Mouse (Mus musculus): Measurements from ENCODE around the gene Paqr7. TPM values are rescaled to one million over a fixed set of nuclear protein-coding genes. Genes with fewer than 3 reads are reported as not detected.
A peak's percentile ranks its signal among the peaks of the same experiment; 100 is the strongest.

Paqr7 gene
- total and polyA plus RNA-seq, 3 experiments, result 0.43 to 2.7 (median 0.89) TPM

DNA sequence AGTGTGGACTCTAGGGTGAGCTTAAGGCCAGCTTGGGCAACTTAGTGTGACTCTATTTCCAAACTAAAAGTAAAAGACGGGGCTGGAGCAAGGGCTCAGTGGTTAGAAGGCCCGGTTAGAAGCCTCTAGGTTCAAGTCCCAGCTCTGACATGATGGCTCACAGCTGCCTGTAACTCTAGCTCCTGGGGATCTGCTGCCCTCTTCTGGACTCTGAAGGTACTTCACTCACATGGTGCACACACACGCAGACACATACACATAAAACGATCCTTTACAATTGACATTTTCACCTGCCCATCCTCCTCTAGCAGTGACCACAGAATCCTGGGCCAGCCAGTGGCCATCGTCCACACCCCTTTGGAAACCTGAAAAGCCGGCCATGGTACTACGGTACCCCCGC is 53.4 kb downstream of the Paqr7 start:
- dilution Hi-C loops (cut with MboI; ENCODE audit: extremely low pct_ligation_motif_present, extremely low pct_unique_long_range_greater_than_20kb, low sequenced_read_pairs), result no loop called here
- no peak overlapping the region for H3K9ac ChIP-seq (ENCODE audit: insufficient read depth, low read depth)
- H3K27me3 ChIP-seq (replicated peaks), result no peaks in the 10 kb centered on the region
- peaks cover 16% of the 10 kb centered on the region for H3K9me3 ChIP-seq (replicated peaks; ENCODE audit: low read length)
- in situ Hi-C loops (cut with MboI; ENCODE audit: low pct_ligation_motif_present, low pct_unique_long_range_greater_than_20kb, low sequenced_read_pairs), result loop anchor here (10.0 kb wide), 1 partner anchor 245 kb away; no protein-coding TSS in a partner anchor
- no peak overlapping the region for H3K4me2 ChIP-seq (ENCODE audit: insufficient read depth, low read depth, poor library complexity, severe bottlenecking)
- no peak for DNase-seq (ENCODE audit: extremely low read depth)
- H3K79me2 ChIP-seq (replicated peaks; ENCODE audit: control insufficient read depth, extremely low read depth, insufficient read depth, poor library complexity, severe bottlenecking), result no peaks in the 10 kb centered on the region
- no peaks in the 10 kb centered on the region for H3K36me3 ChIP-seq (replicated peaks in 1 of 2; ENCODE audit: control insufficient read depth in 1 of 2, insufficient read depth in 1 of 2, low read length in 1 of 2)
- H3K27ac ChIP-seq (ENCODE audit: insufficient read depth, low read depth), result no peak overlapping the region
- TF ChIP-seq NELFE (IDR thresholded peaks at IDR 0.05; ENCODE audit: low read depth, low read length) (no peak), CTCF (conservative IDR thresholded peaks at IDR 0.05 in 1 of 2, IDR thresholded peaks at IDR 0.05 in 1 of 2; ENCODE audit: low read depth in 2 of 2, low read length in 2 of 2) (0 out of 4 replicates have a peak, but pooled peaks of 1 of the 2 experiments have one; percentile 5), E2F4 (IDR thresholded peaks at IDR 0.05; ENCODE audit: insufficient replicate concordance, low read depth, low read length) (no peak), TCF12 (IDR thresholded peaks at IDR 0.05; ENCODE audit: low read depth, low read length) (no peak), POLR2AphosphoS2 (IDR thresholded peaks at IDR 0.05; ENCODE audit: low read depth, low read length) (no peak), TBP (conservative IDR thresholded peaks at IDR 0.05; ENCODE audit: low read depth, low read length) (no peak), ETS1 (conservative IDR thresholded peaks at IDR 0.05; ENCODE audit: low read depth, low read length) (no peak)
- peaks cover 0 to 8% of the 10 kb centered on the region in 2 experiments; a peak in 1 of 4 replicates for H3K4me1 ChIP-seq (ENCODE audit: control insufficient read depth in 1 of 2, insufficient read depth in 2 of 2)
- no peak overlapping the region for H3K4me3 ChIP-seq (replicated peaks in 1 of 3; ENCODE audit: low read depth in 2 of 3, low read length in 2 of 3, poor library complexity in 1 of 3)

DNA sequence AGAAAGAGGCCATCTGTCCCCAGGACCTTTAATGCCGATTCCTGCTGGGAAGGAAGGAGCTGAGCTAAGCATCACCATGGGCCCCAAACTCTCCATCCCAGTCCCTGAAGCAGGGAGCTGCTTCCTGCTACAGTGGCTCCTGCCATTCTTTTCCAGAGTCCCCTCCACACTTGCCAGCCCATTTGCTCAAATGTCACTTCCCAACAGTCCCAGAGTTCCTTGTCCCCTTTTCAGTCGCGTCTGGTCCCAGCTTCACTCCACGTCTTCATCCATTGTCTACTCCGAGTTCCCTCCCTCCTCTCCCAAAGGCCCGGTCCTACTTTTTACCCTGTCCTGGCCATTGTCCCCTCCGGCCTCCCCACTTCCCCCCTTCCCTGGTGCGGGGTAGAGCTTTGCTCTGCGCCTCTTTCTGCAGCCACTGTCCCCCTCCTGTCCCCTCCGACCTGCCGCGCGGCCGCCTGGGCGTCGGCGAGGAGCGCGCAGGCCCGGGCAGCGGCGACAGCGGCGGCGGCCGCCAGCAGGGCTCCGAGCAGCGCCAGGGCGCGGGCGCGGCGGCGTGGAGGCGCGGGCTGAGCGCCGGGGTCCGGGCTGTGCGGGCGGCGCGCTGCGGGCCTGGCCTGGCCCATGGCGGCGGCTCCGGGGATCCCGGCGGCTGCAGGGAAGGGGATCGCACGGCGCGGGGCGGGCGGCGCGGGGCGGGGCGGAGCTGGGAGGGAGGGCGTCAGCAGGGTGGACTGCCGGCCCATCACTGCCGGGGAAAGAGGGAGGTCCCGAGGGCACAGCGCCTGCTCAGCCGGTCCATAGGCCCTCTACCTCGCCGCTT is 55.2 kb downstream of the Paqr7 start, which contains the start of gene Selenon:
TSS of gene Selenon (minus strand) at position 673 of the 823 bp plus-strand sequence.
- H3K4me1 ChIP-seq (ENCODE audit: control insufficient read depth in 1 of 2, insufficient read depth in 2 of 2), result peaks cover 0 to 8% of the 10 kb centered on the region in 2 experiments; a peak in 1 of 4 replicates
- H3K36me3 ChIP-seq (replicated peaks in 1 of 2; ENCODE audit: control insufficient read depth in 1 of 2, insufficient read depth in 1 of 2, low read length in 1 of 2), result no peaks in the 10 kb centered on the region
- no peak within 1 kb of the TSS for H3K4me3 ChIP-seq (replicated peaks in 1 of 3; ENCODE audit: low read depth in 2 of 3, low read length in 2 of 3, poor library complexity in 1 of 3)
- H3K9ac ChIP-seq (ENCODE audit: insufficient read depth, low read depth), result no peak within 1 kb of the TSS
- in situ Hi-C loops (cut with MboI; ENCODE audit: low pct_ligation_motif_present, low pct_unique_long_range_greater_than_20kb, low sequenced_read_pairs), result no loop called here
- dilution Hi-C loops (cut with MboI; ENCODE audit: extremely low pct_ligation_motif_present, extremely low pct_unique_long_range_greater_than_20kb, low sequenced_read_pairs), result no loop called here
- no peaks in the 10 kb centered on the region for H3K79me2 ChIP-seq (replicated peaks; ENCODE audit: control insufficient read depth, extremely low read depth, insufficient read depth, poor library complexity, severe bottlenecking)
- peaks cover 16% of the 10 kb centered on the region for H3K9me3 ChIP-seq (replicated peaks; ENCODE audit: low read length)
- TF ChIP-seq RAD21 (IDR thresholded peaks at IDR 0.05; ENCODE audit: low read depth, low read length), result no peak
- no peak for TF ChIP-seq CTCF (conservative IDR thresholded peaks at IDR 0.05 in 1 of 2, IDR thresholded peaks at IDR 0.05 in 1 of 2; ENCODE audit: low read depth in 2 of 2, low read length in 2 of 2)
- no peak for TF ChIP-seq HCFC1 (IDR thresholded peaks at IDR 0.05; ENCODE audit: low read depth, low read length)
- no peak within 1 kb of the TSS for H3K4me2 ChIP-seq (ENCODE audit: insufficient read depth, low read depth, poor library complexity, severe bottlenecking)
- H3K27ac ChIP-seq (ENCODE audit: insufficient read depth, low read depth), result no peak within 1 kb of the TSS
- DNase-seq (ENCODE audit: extremely low read depth), result no peak
- H3K27me3 ChIP-seq (replicated peaks), result no peaks in the 10 kb centered on the region

DNA sequence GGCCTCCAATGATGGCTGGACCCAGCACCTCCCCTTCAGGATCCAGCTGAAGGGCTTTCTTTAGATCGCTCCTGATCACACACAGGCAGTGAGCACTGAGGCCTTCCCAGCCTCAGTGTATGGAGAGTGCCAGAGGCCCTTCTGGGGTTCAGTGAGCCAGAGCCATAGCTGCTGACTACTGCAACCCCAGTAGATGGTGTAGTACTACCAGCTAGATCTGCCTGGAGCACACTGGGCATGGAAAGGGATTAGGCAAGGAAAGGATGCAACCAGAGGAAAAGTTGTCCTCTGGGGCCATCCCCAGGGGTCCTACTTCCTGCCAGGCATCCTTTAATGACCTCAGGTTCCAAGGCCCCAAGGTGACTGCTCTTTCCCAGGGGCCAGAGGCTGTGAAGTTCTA is 57.1 kb downstream of the Paqr7 start:
- Histone ChIP-seq H3K4me1 (ENCODE audit: control insufficient read depth in 1 of 2, insufficient read depth in 2 of 2) (peaks cover 0 to 16% of the 10 kb centered on the region in 2 experiments; a peak in 2 of 4 replicates), H3K4me3 (replicated peaks in 1 of 3; ENCODE audit: low read depth in 2 of 3, low read length in 2 of 3, poor library complexity in 1 of 3) (no peak overlapping the region), H3K27me3 (replicated peaks) (no peaks in the 10 kb centered on the region), H3K36me3 (replicated peaks in 1 of 2; ENCODE audit: control insufficient read depth in 1 of 2, insufficient read depth in 1 of 2, low read length in 1 of 2) (no peaks in the 10 kb centered on the region), H3K9me3 (replicated peaks; ENCODE audit: low read length) (peaks cover 16% of the 10 kb centered on the region), H3K9ac (ENCODE audit: insufficient read depth, low read depth) (no peak overlapping the region), H3K27ac (ENCODE audit: insufficient read depth, low read depth) (no peak overlapping the region), H3K4me2 (ENCODE audit: insufficient read depth, low read depth, poor library complexity, severe bottlenecking) (no peak overlapping the region), H3K79me2 (replicated peaks; ENCODE audit: control insufficient read depth, extremely low read depth, insufficient read depth, poor library complexity, severe bottlenecking) (no peaks in the 10 kb centered on the region)
- dilution Hi-C loops (cut with MboI; ENCODE audit: extremely low pct_ligation_motif_present, extremely low pct_unique_long_range_greater_than_20kb, low sequenced_read_pairs) (no loop called here), in situ Hi-C loops (cut with MboI; ENCODE audit: low pct_ligation_motif_present, low pct_unique_long_range_greater_than_20kb, low sequenced_read_pairs) (no loop called here)
- DNase-seq (ENCODE audit: extremely low read depth), result no peak
- TF ChIP-seq KAT2A (IDR thresholded peaks at IDR 0.05; ENCODE audit: insufficient replicate concordance, low read length), result no peak
- TF ChIP-seq JUN (IDR thresholded peaks at IDR 0.05; ENCODE audit: insufficient read depth, low read depth, low read length), result no peak
- no peak for TF ChIP-seq SMC3 (IDR thresholded peaks at IDR 0.05; ENCODE audit: low read depth, low read length)
- no peak for TF ChIP-seq RAD21 (IDR thresholded peaks at IDR 0.05; ENCODE audit: low read depth, low read length)
- no peak for TF ChIP-seq PAX5 (IDR thresholded peaks at IDR 0.05; ENCODE audit: low read length)
- no peak for TF ChIP-seq CHD1 (IDR thresholded peaks at IDR 0.05; ENCODE audit: low read depth, low read length)
- TF ChIP-seq NRF1 (IDR thresholded peaks at IDR 0.05; ENCODE audit: low read depth, low read length), result no peak
- no peak for TF ChIP-seq ETS1 (conservative IDR thresholded peaks at IDR 0.05; ENCODE audit: low read depth, low read length)
- no peak for TF ChIP-seq MAX (IDR thresholded peaks at IDR 0.05; ENCODE audit: low read length)
- no peak for TF ChIP-seq MAFK (IDR thresholded peaks at IDR 0.05; ENCODE audit: insufficient replicate concordance, low read length)
- TF ChIP-seq ZKSCAN1 (IDR thresholded peaks at IDR 0.05; ENCODE audit: borderline replicate concordance, low read depth, low read length), result no peak
- no peak for TF ChIP-seq NELFE (IDR thresholded peaks at IDR 0.05; ENCODE audit: low read depth, low read length)
- TF ChIP-seq SIN3A (IDR thresholded peaks at IDR 0.05; ENCODE audit: low read length), result no peak
